Mouse (Mus musculus): ENCODE measurements around the gene Morc2a. TPM values are rescaled to one million over a fixed set of nuclear protein-coding genes. Genes with fewer than 3 reads are reported as not detected.

The Morc2a gene
- total RNA-seq, 2 experiments from 2014 or later = 15.4 to 19.8 TPM

- no peak for ATAC-seq (ENCODE audit: poor library complexity, severe bottlenecking)
These were observed 34.7 kb downstream of the Morc2a start for GRCm38 (mm10) chr11:3683696-3684095.

- no peak for ATAC-seq (ENCODE audit: poor library complexity, severe bottlenecking)
These were observed 35.2 kb downstream of the Morc2a start for GRCm38 (mm10) chr11:3684232-3684631.

- ATAC-seq (ENCODE audit: poor library complexity, severe bottlenecking) = no peak
These were observed 35.9 kb downstream of the Morc2a start for GRCm38 (mm10) chr11:3684723-3685430.

- no peak for ATAC-seq (ENCODE audit: poor library complexity, severe bottlenecking)
These were observed 36.4 kb downstream of the Morc2a start for GRCm38 (mm10) chr11:3685431-3685830.

GRCm38 (mm10) chr11:3686318-3686717 lies 37.3 kb downstream of the Morc2a start:
- ATAC-seq (ENCODE audit: poor library complexity, severe bottlenecking) = no peak

GRCm38 (mm10) chr11:3686885-3687284 lies 37.9 kb downstream of the Morc2a start:
- no peak for ATAC-seq (ENCODE audit: poor library complexity, severe bottlenecking)

- no peak for ATAC-seq (ENCODE audit: poor library complexity, severe bottlenecking)
These were observed 42.8 kb downstream of the Morc2a start for GRCm38 (mm10) chr11:3691746-3692145.

GRCm38 (mm10) chr11:3696086-3696616 lies 47.2 kb downstream of the Morc2a start:
- no peak for ATAC-seq (ENCODE audit: poor library complexity, severe bottlenecking)

GRCm38 (mm10) chr11:3697441-3697840 lies 48.5 kb downstream of the Morc2a start:
- no peak for ATAC-seq (ENCODE audit: poor library complexity, severe bottlenecking)

GRCm38 (mm10) chr11:3703089-3703992 lies 54.4 kb downstream of the Morc2a start:
- no peak for ATAC-seq (ENCODE audit: poor library complexity, severe bottlenecking)

GRCm38 (mm10) chr11:3704404-3704803 lies 55.4 kb downstream of the Morc2a start:
- ATAC-seq (ENCODE audit: poor library complexity, severe bottlenecking) = no peak

- ATAC-seq (ENCODE audit: poor library complexity, severe bottlenecking) = no peak
These were observed 58.1 kb downstream of the Morc2a start for GRCm38 (mm10) chr11:3707057-3707456.

- no peak for ATAC-seq (ENCODE audit: poor library complexity, severe bottlenecking)
These were observed 61.2 kb downstream of the Morc2a start for GRCm38 (mm10) chr11:3710203-3710602.

- peak; percentile 66 for ATAC-seq (ENCODE audit: poor library complexity, severe bottlenecking)
These were observed 65.5 kb downstream of the Morc2a start for GRCm38 (mm10) chr11:3714486-3714885.

- no peak for ATAC-seq (ENCODE audit: poor library complexity, severe bottlenecking)
These were observed 67.7 kb downstream of the Morc2a start for GRCm38 (mm10) chr11:3716662-3717061.

GRCm38 (mm10) chr11:3722036-3722435 lies 73.0 kb downstream of the Morc2a start:
- ATAC-seq (ENCODE audit: poor library complexity, severe bottlenecking) = no peak

- ATAC-seq (ENCODE audit: poor library complexity, severe bottlenecking) = no peak
These were observed 73.9 kb downstream of the Morc2a start for GRCm38 (mm10) chr11:3722861-3723260.

- no peak for ATAC-seq (ENCODE audit: poor library complexity, severe bottlenecking)
These were observed 74.9 kb downstream of the Morc2a start for GRCm38 (mm10) chr11:3723910-3724309.

- ATAC-seq (ENCODE audit: poor library complexity, severe bottlenecking) = no peak
These were observed 75.7 kb downstream of the Morc2a start for GRCm38 (mm10) chr11:3724726-3725125.

- no peak for ATAC-seq (ENCODE audit: poor library complexity, severe bottlenecking)
These were observed 76.5 kb downstream of the Morc2a start for GRCm38 (mm10) chr11:3725331-3726054.

Data from megakaryocyte, adult 5-6 weeks (primary cell).